Mouse (Mus musculus): Measurements from ENCODE around the gene Dppa3.

DNA sequence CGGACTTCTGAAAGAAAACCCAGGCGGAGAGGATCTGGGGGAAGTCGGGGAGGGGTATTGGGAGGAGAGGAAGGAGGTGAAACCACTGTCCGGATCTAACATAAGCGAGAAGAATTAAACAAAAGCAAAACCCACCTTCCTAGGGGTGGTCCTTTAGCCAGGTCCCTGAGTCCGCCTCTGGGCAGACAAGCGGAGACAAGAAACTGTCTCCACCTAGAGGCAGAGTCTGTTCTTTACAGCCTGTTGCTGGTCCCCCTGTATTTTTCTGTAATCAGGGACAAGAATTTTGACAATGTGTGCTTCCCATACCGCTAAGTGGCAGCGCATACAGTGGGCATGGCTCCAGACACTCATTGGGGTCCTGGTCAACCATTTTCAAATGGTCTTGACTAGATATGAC is 7.2 kb downstream of the Dppa3 start:
- TF ChIP-seq CTCF (IDR thresholded peaks at IDR 0.05; ENCODE audit: low read depth, low read length) (peak; percentile 54), POLR2A (IDR thresholded peaks at IDR 0.05; ENCODE audit: borderline replicate concordance, low read depth, low read length) (no peak)

All from bone marrow macrophage, adult 2 months (primary cell).